Mouse (Mus musculus) embryo, embryonic 10.5 days (tissue): ENCODE results near the gene Plod2.
A peak's percentile ranks its signal among the peaks of the same experiment; 100 is the strongest.

Experiments
- DNase-seq: peaks from one replicate; pipeline ENCODE4 v3.0.0-alpha.2; 2015; ENCODE audit warnings: low spot score

The Plod2 gene

DNA sequence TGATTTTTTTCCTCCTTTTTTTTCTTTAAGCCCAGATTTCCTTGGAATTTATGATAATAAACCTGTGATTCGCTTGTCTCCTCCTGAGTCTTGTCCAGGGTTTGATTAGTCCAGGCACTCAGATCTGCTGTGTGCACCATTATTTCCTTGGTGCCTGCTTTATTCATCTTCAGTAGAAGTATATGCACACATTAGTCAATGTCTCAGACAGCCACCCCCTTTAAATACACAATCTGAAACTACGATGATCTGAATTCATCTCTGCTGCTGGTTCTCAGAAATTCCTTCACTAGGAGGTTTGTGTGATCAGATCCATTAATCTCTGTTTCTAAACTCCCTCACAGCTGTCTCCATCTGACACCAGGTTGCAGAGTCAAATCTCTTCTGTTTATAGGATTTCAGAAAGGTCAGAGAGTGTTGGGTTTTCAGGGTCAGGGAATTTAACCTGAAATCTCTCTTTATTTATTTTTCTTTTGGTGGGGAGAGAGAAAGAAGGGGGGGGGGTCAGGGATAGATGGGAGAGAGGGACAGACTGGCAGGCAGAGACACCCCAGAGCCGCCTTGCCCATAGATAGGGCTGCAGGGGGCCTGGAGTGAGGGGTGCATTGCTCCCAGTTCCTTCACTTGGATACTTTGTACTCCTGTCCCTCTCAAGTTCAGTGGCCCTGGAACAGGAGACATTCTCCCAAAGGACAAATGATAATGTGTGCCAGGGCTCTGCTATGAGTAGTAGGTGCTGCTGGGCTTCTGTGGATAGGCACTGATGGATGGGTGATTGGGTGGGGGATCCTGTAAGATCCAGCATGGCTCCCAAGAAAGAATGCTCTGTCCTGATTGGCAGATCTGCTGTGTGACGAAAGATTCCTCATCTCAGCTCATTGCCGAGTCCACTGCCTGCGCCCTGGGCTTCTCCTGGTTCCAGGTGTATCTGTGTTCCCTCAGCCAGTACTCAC is 13.3 kb downstream of the Plod2 start:
- DNase-seq = no peak

DNA sequence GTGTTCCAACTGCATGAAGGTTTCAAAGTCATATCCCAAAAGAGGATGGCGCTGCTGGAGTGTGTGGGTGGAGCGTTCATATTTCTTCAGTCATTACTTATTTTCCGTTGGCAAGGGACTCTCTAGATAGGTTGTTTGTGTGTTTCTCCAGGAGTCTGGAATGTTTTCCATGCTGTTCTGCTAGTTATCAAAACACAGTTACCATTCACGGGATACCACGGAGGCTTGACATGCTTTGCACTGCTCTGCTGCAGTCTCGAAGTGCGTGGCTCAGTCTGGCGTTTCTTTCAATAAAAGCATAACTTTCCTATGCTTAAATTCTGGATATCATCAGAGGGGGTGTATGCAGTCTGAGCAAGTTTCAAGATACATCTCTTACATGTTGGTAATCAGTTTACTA is 17.7 kb downstream of the Plod2 start:
- DNase-seq = no peak

DNA sequence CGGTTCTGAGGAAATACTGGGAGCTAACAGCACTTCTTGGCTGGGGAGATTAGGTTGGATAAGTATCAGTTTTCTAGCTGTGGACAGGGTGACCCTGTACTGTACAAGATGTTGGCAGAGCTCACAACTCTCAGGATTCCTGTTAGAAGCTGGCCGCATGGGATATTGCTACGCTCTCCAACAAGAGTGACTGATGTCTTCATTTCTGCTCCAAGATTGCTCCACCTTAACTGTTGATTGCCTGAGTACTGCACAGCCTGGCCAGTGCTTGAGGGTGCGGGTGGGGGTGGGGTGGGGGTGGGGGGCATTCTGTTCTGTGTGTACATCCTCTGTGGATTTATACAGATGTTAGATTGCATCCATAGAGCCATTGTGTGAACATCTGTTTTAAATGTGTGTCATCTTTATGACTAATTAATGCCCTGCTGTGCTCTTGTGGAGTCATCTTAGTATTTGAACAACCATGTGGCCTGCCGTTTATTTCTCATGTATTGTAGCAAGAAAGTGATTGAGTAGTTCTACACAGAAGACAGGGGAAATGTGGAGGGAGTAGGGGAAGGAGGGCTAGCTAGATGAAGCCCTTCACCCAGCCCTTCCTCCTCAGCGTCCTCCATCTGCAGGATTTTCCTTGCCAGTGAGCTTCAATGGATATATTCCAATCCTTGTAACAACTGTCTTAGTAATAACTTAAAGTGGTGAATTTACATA is 19.0 kb downstream of the Plod2 start:
- peak; percentile 29 for DNase-seq

DNA sequence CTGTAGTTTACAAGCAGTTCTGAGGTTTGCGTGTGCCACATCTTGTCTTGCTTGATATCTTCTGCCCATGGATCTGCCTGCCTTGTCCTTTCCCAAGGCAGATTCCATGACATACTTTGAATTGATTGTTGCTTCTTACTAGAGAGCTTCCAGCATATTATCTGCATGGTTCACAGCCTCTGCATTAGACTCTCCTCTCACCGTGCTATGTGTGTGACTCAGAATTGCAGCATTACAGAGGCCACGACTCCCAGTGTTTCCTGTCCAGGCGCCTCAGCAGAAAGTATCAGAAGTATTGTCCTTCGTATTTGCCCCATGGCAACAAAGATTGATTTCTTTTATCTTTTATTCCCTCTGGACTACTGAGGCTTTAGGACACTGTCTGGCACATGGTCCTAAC is 20.4 kb downstream of the Plod2 start:
- no peak for DNase-seq

DNA sequence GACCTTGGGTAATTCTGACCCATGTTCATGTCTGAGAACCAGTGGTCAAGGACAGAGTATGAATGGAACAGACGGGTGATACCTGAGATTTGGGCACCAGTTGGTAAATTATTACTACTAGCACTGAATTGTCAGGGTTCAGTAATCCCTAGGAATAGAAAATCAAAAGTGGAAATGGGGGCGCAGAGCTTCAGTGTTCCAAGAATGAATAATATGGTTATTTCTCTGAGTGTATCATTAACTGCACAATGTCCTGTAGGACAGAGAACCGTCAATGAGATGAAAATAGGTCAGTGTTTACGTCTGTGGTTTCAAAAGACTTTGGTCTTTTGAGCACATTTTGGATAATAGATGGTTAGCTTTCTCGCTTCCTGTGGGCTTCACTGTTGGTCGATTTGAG is 21.3 kb downstream of the Plod2 start:
- no peak for DNase-seq

DNA sequence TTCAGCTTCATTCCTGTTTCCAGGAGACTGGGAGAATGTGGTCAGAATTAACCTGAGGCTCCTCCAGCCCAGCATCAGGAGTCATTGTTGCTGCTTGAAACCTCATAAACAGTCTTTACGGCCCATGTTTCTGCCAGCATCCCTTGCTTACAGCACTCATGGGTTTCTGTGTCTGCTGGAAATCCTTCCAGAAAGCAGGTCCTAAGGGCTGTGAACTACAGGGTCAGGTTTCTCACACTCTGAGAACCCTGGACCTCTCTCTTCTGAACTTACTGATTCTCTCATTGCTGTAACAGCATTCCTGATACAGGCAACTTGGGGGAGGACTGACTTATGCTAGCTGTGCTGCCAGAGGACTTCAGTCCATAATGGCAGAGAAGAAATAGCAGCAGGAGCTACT is 22.4 kb downstream of the Plod2 start:
- no peak for DNase-seq

DNA sequence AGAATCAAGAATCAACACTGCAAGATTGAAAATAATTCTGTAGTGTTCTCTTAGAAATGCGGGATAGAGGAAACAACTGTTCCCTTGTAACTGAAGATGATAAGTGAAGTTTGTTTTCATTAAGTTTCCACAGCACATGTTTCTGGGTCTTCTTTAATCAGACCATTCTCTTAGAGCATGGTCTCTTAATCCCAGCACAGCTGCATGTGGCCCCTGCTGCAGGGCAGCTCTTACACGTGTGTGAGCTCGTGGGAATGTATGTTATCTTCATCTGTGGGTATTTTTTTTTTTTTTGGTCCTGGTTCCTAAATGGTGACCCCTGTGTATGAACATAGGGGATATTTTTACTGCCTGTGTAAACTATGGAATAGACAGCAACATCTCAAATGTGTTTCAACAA is 24.2 kb downstream of the Plod2 start:
- no peak for DNase-seq

DNA sequence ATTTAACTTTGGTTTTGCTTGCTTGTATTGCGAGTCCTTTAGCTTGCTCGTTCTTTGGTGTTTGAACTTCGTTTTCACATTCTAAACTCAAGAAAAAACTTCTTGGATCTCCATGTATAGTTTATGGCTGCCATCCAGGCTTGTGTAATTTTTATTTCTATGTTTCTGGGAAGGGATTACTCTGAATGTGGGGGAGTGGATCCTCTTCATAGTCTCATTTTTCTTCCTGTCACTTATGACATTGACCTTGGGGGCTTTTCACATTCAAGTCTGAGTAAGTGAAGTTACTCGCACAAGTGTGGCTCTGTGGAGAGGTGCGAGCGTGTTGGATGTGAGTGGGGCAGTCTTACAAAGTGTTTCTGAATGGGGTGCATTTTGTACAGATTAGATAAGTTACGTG is 25.5 kb downstream of the Plod2 start:
- no peak for DNase-seq

DNA sequence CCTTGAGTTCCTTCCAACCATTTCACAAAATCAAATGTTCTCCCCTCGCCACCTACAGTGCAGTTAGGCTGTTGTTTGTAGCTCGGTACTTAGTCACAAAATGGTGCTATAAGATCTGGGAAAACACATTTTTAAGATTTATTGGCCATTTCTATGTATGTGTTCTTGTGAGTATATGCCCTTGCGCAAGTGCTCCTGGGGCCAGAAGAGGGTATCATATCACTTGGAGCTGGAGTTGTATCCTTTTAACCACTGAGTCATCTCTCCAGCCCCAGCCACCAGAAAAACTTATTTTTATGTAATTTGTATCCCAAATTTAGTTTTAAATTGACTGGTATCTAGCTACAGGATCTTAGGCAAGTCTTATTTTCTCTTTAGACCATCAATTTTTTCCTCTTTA is 26.8 kb downstream of the Plod2 start:
- DNase-seq = no peak

DNA sequence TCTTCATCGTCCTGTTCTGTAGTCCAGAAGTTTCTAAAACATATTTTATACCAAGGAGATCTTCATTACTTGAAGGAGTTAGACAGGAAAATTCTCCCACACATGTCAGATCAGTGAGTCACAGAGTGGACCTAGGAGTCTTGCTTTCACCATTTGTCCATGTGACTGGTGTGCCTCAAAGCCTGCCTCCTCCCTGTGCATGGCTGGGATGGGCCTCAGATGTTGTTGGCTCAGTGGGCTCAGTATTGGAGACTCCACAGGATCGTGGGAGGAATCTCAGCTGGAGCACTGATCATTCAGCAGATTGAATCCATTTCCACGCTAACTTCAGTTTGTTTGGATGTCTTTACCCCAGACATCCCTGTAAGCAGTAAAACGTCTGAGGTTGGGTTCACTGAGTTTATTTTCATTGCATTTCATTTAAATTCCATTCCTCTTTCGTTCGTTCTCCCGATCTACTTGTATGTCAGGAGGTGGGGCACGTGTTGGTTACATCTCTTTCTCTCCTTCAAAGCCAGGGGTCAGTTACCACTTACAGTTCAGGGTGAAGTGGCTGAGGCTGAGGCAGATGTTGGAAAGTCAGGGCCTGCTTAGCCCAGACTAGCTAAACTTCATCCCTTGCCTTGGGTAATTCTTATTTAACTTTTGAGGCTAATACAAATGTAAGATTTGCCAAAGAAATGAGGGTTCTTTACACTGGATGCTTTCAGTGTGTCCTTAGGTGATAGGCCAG is 30.5 kb downstream of the Plod2 start:
- no peak for DNase-seq

DNA sequence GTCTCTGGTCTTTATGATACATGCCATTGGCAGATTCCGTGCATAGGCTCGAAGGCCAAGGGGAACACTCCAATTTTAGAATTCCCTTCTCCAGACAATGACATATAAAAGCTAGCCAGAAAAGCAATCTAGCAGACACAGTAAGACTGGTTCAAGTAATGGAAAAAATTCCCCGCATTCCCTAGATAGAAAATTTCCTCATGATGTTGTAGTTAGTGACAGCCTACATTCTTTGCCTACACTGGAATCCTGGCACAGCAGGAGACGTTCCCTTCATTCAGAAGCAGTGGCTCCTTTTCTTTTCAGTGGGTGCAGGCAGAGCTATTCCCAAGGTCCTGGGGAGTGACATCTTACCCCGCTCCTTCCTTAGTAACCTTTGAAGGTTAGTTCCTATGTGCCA is 41.9 kb downstream of the Plod2 start:
- no peak for DNase-seq

DNA sequence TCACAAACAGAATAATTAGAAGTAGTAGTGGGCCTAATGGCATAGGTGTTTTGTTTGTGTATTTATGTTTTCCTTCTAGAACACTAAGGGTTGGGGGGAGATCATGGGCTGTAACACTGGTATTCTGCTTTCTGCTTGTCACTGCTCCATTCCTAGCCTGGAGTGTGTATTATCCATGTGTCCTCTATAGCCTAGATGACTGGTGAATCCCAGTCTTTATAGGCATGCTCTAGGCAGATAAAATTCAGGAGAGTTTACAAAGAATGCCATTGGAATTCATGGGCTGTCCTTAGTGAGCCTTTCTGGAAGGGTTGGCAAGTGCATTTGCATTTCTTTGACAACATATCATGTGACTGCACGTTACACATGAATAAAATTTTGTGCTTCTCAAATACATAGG is 44.0 kb downstream of the Plod2 start:
- DNase-seq = no peak

DNA sequence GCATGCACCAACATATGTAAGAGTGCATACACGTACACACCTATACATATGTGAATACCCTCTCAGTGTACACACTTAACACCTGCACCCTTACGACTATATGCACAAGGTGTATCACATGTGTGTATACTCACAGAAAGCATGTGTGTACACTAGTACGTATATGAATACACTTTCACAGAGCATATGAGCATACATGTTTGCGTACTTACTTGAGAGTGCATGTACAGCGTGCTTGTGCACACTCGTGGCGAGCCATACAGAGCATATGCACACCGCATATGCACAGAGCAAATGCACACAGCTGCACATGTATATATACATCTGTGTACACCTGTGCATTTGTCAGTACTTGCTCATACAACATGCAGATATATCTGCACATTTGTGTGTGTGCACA is 45.4 kb downstream of the Plod2 start:
- no peak for DNase-seq

DNA sequence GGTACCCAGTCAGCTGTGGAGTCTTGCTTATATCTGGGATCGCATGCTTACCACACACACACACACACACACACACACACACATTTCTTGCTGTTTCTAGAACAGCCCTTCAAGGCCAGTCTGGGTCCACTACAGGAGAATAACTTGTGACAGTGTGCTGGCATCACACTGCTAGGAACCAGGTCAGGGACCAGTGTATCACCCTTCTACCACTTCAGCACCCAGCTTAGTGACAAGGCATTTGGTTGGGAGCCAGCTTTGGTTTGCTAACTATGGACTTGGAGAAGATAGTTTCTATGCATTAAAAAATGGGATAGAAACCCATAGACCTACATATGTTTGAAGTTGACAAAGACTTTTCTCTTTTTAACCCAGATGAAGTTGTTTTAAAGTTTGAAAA is 46.2 kb downstream of the Plod2 start:
- no peak for DNase-seq

DNA sequence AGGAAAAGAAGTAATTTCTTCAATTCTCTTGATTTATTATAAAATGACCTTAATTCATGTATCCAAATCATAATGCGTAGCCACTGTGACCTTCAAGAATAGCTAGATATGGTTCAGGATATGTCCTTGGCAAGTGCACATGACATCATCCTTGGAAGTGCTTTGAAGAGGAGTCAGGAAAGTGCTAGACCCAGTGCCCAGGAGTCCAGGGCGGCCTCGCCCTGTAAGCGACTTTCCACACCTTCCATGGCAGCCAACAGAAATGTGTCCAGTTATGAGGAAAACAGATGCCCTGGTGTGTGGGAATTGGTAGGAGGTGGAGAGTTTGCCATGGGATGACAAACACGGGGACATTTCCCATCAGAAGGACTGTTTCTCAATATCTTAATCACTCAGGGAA is 47.0 kb downstream of the Plod2 start:
- DNase-seq = no peak

DNA sequence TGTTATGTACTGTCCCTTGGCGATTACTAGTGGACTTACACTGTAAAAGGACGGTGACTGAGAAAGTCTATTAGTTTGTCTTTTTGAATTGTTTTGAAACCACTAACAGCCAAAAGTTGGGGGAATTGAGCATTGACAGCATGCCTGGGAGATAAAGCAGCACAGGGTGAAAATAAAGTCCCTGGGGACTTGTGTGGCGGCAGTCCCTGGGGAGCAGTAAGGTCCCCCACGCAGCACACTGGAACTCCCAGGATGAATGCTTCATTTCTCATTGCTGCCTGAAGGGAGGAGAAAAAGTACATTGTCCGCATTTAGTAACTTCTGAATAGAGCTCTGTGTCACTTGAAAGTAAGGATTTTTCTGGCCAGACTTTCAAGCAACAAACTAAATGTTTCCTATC is 49.5 kb downstream of the Plod2 start:
- no peak for DNase-seq

DNA sequence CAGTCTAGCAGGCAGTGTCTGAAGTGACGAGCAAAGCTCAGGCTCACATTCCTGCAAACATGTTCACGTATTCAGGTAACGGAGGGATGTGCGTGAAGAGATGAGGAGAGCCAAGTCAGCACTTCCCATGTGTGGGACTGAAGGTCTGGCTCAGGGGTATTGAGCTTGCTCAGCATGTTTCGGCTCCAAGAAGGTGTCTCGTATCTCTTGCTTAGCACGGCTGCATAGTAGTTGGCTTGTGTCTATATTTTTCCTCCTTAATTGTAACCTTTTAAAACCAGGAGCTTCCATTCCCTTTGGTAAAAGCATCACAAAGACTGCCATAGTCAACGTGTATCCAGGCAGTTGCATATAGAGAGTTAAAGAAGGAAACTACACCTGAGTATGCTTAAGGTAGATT is 50.7 kb downstream of the Plod2 start:
- no peak for DNase-seq

DNA sequence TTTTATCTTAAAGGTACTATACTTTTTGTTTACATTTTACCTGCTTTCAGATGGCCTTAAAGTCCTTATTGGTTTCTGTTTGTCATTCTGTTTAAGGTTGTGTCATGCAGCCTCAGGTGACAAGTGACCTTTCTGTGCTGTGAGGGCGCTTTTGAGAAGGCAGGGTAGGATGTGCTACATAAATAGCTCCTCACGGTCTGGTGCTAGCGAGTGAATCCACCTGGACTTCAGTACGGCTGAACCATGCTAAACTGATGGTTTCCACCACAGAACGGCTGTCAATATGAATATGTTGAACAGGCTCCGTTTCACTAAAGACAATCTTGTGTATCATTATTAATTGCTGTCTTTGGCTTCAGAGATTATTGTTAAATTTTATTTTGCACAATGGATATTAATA is 52.5 kb downstream of the Plod2 start:
- DNase-seq = no peak

DNA sequence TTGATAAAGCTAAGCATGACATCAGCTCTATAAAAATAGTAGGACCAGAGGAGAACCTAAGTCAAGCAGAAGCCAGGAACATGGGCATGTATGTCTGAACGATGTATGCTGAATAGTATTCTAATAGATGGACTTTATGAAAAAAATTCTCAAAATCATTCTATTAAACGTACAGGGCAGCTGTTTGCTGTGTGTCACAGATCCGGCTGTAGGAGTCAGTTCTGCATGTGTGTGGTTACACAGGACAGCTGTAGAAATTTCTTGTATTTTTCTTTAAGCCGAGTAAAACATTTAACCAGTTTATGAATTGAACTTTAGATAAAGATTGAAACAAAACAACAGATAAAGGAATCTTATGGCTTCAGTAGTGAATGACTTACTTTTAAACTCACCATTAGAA is 53.3 kb downstream of the Plod2 start:
- no peak for DNase-seq

DNA sequence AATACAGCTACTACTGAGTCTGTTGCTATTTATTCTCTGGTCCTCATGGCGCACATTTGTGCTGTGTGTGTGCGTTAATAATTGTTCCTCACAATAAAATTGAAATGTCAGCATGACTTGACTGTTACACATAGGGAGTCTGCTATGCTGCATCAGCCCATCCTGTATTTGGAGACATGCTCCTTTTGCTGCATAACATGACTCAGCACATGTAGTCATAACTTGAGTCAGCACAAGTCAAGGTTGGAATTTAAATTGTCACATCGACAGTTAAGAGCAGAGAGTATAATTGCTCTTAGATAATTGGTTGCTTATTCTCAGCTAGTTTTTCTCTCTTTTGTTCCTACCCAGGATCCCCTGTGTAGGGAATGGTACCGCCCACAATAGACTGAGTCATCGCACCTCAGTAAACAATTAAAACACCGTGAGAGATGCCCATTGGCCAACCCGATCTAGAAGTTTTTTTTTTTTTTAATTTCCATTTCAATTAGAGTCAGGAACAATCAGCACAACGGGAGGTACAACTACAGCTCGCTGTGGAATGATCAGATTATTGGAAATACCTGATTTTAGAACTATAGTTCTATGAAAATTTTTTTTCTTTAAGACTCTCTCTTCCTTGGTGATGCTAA is 55.0 kb downstream of the Plod2 start:
- no peak for DNase-seq

DNA sequence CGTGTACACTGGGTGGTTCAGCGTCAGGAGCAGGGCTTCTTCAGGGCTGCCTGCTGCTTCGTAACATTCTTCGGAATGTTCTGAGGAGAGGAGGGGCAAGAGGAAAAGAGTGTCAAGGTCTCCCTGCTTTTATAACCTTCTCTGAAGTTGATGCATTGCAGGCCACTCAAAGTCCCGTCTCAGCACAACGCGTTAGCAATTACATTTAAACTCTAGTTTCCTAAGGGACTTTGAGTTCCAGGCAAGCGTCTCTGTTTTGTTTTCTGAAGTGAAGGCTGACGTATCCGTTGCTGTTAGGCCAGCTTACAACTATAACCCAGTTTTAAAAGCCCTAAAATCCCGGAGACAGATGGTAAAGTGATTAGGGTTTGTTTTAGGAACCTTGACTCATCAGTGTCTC is 55.8 kb downstream of the Plod2 start:
- peak; percentile 55 for DNase-seq

DNA sequence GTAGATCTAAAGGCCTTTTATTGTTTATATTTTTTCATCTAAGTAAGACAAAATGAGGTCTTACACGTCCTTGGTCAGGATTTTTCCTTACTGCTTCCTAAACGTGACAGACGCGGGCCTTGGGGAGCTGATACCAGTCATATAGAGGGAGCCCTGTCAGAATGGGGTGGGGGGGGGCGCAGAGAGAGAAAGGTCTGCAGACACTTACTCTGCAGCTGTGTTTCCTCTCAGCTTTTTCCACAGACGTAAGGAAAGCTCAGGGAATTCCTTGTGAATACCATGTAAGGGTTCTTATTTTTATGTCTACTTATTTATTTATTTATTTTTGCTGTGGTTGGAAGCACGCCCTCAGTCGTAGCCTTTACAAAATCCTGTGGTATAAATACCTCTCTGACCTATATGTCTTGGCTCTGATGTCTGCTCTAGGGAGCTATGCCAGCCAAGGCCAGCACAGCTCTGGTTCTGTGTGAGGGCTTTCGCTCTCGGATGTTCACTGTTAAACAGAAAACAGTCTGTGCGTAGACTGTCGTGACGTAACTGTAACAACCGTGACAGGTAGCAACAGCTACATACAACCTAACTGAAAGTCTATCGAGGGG is 58.0 kb downstream of the Plod2 start:
- no peak for DNase-seq
